Mouse (Mus musculus) erythroblast, embryonic 14.5 days (primary cell): Measurements from ENCODE around the gene Hdac7.
A peak's percentile ranks its signal among the peaks of the same experiment; 100 is the strongest.

ENCODE experiments used
- GATA1 ChIP-seq: IDR thresholded peaks from 2 replicates; pipeline ENCODE4 v1.6.1; 2012; ENCODE audit warnings: low read length, inconsistent platforms, mixed read lengths
- TAL1 ChIP-seq: IDR thresholded peaks from 3 replicates; pipeline ENCODE4 v1.6.1; 2012; ENCODE audit warnings: low read length, inconsistent platforms, mixed read lengths

- TF ChIP-seq TAL1: no peak
- TF ChIP-seq GATA1: peak; percentile 58; the same call in 1 of the 2 replicates
Measured at GRCm38 (mm10) chr15:97789761-97790505, 54.4 kb downstream of the Hdac7 start.
